ENCODE assay signal across 25 mouse cellular contexts in genomic region chr1:85962081-85962480, GRCm38 (mm10). TPM values are rescaled to one million over a fixed set of nuclear protein-coding genes. Genes with fewer than 3 reads are reported as not detected.
DNase-seq lines count a peak whose midpoint lies in the region; ATAC-seq and TF ChIP-seq lines count a peak whose summit lies in the region.
"Had no signal": no experiment of that assay in that cellular context is flagged by ENCODE, and none has a peak within 500 bp of the region (broad histone marks: within the 10 kb centered on the region; RNA-seq: fewer than 3 reads in every experiment).

No protein-coding gene starts in this region.

- H3K9ac ChIP-seq in lung, postnatal 0 days (replicated peaks; ENCODE audit: low read depth): no peak overlapping the region
- H3K9ac ChIP-seq in hindbrain, embryonic 11.5 days (ENCODE audit: low read depth, low read length): no peak overlapping the region
- H3K9ac ChIP-seq in stomach, postnatal 0 days (ENCODE audit: low read length): no peak overlapping the region
- H3K9ac ChIP-seq: hindbrain, embryonic 15.5 days; limb, embryonic 15.5 days; liver, postnatal 0 days; midbrain, embryonic 13.5 days; stomach, embryonic 15.5 days had no signal

- no peak overlapping the region for H3K4me3 ChIP-seq in lung, postnatal 0 days (ENCODE audit: low read depth, low read length)
- H3K4me3 ChIP-seq in hindbrain, embryonic 11.5 days (ENCODE audit: low read depth, low read length): no peak overlapping the region
- no peak overlapping the region for H3K4me3 ChIP-seq in stomach, postnatal 0 days (ENCODE audit: low read depth, low read length)
- H3K4me3 ChIP-seq: hindbrain, embryonic 15.5 days; limb, embryonic 15.5 days; midbrain, embryonic 13.5 days; myocyte; stomach, embryonic 15.5 days had no signal

- no peak overlapping the region for H3K27ac ChIP-seq in lung, postnatal 0 days (ENCODE audit: low read length)
- H3K27ac ChIP-seq in hindbrain, embryonic 11.5 days (ENCODE audit: low read depth, low read length): no peak overlapping the region
- H3K27ac ChIP-seq in stomach, postnatal 0 days (replicated peaks): no peak overlapping the region
- H3K27ac ChIP-seq: hindbrain, embryonic 15.5 days; limb, embryonic 15.5 days; macrophage; midbrain, embryonic 13.5 days; stomach, embryonic 15.5 days had no signal

- no peak for TF ChIP-seq CTCF in lung, postnatal 0 days (IDR thresholded peaks at IDR 0.05)
- no peak for TF ChIP-seq CTCF in stomach, postnatal 0 days (IDR thresholded peaks at IDR 0.05; ENCODE audit: low read depth)

- no peak for ATAC-seq in lung, postnatal 0 days
- peak; percentile 59 for ATAC-seq in CD4-positive, CD25-positive, alpha-beta regulatory T cell, adult 4 months
- ATAC-seq in hindbrain, embryonic 11.5 days (ENCODE audit: low FRiP score): no peak
- ATAC-seq in stomach, postnatal 0 days (ENCODE audit: low FRiP score, low TSS enrichment): no peak
- ATAC-seq: liver, postnatal 0 days; midbrain, embryonic 13.5 days had no signal

- no peaks in the 10 kb centered on the region for H3K27me3 ChIP-seq in lung, postnatal 0 days (replicated peaks; ENCODE audit: insufficient read depth, low read length)
- H3K27me3 ChIP-seq in hindbrain, embryonic 11.5 days (ENCODE audit: control insufficient read depth, insufficient read depth, low read length): no peaks in the 10 kb centered on the region
- H3K27me3 ChIP-seq in stomach, postnatal 0 days (ENCODE audit: control insufficient read depth, insufficient read depth, low read length): no peaks in the 10 kb centered on the region
- H3K27me3 ChIP-seq: hindbrain, embryonic 15.5 days; limb, embryonic 15.5 days; midbrain, embryonic 13.5 days; stomach, embryonic 15.5 days had no signal

- H3K9me3 ChIP-seq in lung, postnatal 0 days (ENCODE audit: low read length): no peaks in the 10 kb centered on the region
- no peaks in the 10 kb centered on the region for H3K9me3 ChIP-seq in hindbrain, embryonic 11.5 days (ENCODE audit: control insufficient read depth, low read length)
- no peaks in the 10 kb centered on the region for H3K9me3 ChIP-seq in stomach, postnatal 0 days (ENCODE audit: control insufficient read depth, low read length)
- H3K9me3 ChIP-seq: G1E; hindbrain, embryonic 15.5 days; limb, embryonic 15.5 days; midbrain, embryonic 13.5 days; stomach, embryonic 15.5 days had no signal

- 54% methylated on average over 3 of the region's 3 CpGs for WGBS in lung, postnatal 0 days
- 82% methylated on average over 3 of the region's 3 CpGs for WGBS in hindbrain, embryonic 11.5 days
- WGBS in stomach, postnatal 0 days: 70% methylated on average over 3 of the region's 3 CpGs

- peaks cover 5% of the 10 kb centered on the region; the same call in 1 of the 2 replicates for H3K4me1 ChIP-seq in lung, postnatal 0 days (ENCODE audit: insufficient read depth, low read depth, low read length)
- no peaks in the 10 kb centered on the region for H3K4me1 ChIP-seq in hindbrain, embryonic 11.5 days (replicated peaks; ENCODE audit: control insufficient read depth, insufficient read depth, low read length)
- H3K4me1 ChIP-seq in stomach, postnatal 0 days (replicated peaks; ENCODE audit: control insufficient read depth, insufficient read depth): no peaks in the 10 kb centered on the region; the same call in 1 of the 2 replicates

- no peaks in the 10 kb centered on the region for H3K36me3 ChIP-seq in lung, postnatal 0 days (ENCODE audit: insufficient read depth, low read length)
- no peaks in the 10 kb centered on the region for H3K36me3 ChIP-seq in hindbrain, embryonic 11.5 days (ENCODE audit: control insufficient read depth, insufficient read depth, low read length)
- H3K36me3 ChIP-seq in stomach, postnatal 0 days (ENCODE audit: control insufficient read depth, insufficient read depth, low read length): no peaks in the 10 kb centered on the region
- H3K36me3 ChIP-seq: G1E; hindbrain, embryonic 15.5 days; limb, embryonic 15.5 days; midbrain, embryonic 13.5 days; stomach, embryonic 15.5 days had no signal

- TF ChIP-seq EP300 in lung, postnatal 0 days (IDR thresholded peaks at IDR 0.05): no peak
- TF ChIP-seq EP300 in stomach, postnatal 0 days (optimal IDR thresholded peaks at IDR 0.05): no peak

- peak; percentile 10 for DNase-seq in lung, postnatal 0 days (ENCODE audit: low spot score)
- DNase-seq in lung, postnatal 10 days: no peak
- peak; percentile 73 for DNase-seq in induced T-regulatory cell, adult 2 months (ENCODE audit: low read depth)
- DNase-seq in thymus, postnatal 25 days: peak; percentile 15
- no peak for DNase-seq in left cerebral cortex, adult 9 months (ENCODE audit: low spot score in 2 of 2)
- DNase-seq in hindbrain, embryonic 11.5 days (ENCODE audit: low spot score): no peak
- no peak for DNase-seq in stomach, postnatal 0 days (ENCODE audit: low spot score)
- DNase-seq: adrenal gland, adult 2 months; cerebellum, adult 9-11 months; gastrocnemius, postnatal 14 days; kidney, adult 8-10 months; kidney, postnatal 25 days; layer of hippocampus, adult 9-11 months; liver, postnatal 0 days; right cerebral cortex, adult 18-20 months had no signal

- H3K4me2 ChIP-seq in lung, postnatal 0 days (replicated peaks; ENCODE audit: low read depth, low read length): no peak overlapping the region
- H3K4me2 ChIP-seq in hindbrain, embryonic 11.5 days (replicated peaks; ENCODE audit: low read depth, low read length): no peak overlapping the region
- no peak overlapping the region for H3K4me2 ChIP-seq in stomach, postnatal 0 days (replicated peaks; ENCODE audit: low read depth)
- H3K4me2 ChIP-seq: hindbrain, embryonic 15.5 days; limb, embryonic 15.5 days; midbrain, embryonic 13.5 days; stomach, embryonic 15.5 days had no signal

RNA-seq across cellular contexts. Expression of gene Gpr55, which starts 1.3 kb away (rescaled TPM):
- polyA plus RNA-seq in lung, postnatal 0 days (2015; fragmentation: Nextera tagmentation; extraction: Ambion mirVana): 0.14 and 0.26 TPM in 2 replicates
- polyA plus RNA-seq in CD4-positive, CD25-positive, alpha-beta regulatory T cell, adult 4 months (2017; shearing (Covaris generic)): 10 to 100 TPM in 1 of 2 experiments, 1 to 10 TPM in 1; 2.7 to 10.2 TPM
- polyA plus RNA-seq in hindbrain, embryonic 11.5 days (2014; fragmentation: Nextera tagmentation; extraction: Ambion mirVana): 0.08 TPM in 1 of 2 replicates, not detected in the other
- 0.08 and 0.16 TPM in 2 replicates for polyA plus RNA-seq in stomach, postnatal 0 days (2015; fragmentation: Nextera tagmentation; extraction: Ambion mirVana)
- polyA plus RNA-seq: embryonic facial prominence, embryonic 14.5 days; heart, postnatal 0 days; myocyte had no signal

RNA-seq across cellular contexts. Expression of gene 4933407L21Rik, which starts 33.8 kb away (rescaled TPM):
- 0.11 and 0.30 TPM in 2 replicates for polyA plus RNA-seq in lung, postnatal 0 days (2015; fragmentation: Nextera tagmentation; extraction: Ambion mirVana)
- polyA plus RNA-seq in CD4-positive, CD25-positive, alpha-beta regulatory T cell, adult 4 months (2017; shearing (Covaris generic)): 1 to 10 TPM in 1 of 2 experiments, under 1 TPM in 1; 0.47 to 1.0 TPM
- polyA plus RNA-seq in hindbrain, embryonic 11.5 days (2014; fragmentation: Nextera tagmentation; extraction: Ambion mirVana): 0.46 and 0.60 TPM in 2 replicates
- 0.16 and 0.18 TPM in 2 replicates for polyA plus RNA-seq in stomach, postnatal 0 days (2015; fragmentation: Nextera tagmentation; extraction: Ambion mirVana)
- polyA plus RNA-seq: adrenal gland, adult 2 months; G1E; heart, postnatal 0 days; macrophage; myocyte had no signal

RNA-seq across cellular contexts. Expression of gene Spata3, which starts 54.5 kb away (rescaled TPM):
- not detected in 2 replicates for polyA plus RNA-seq in lung, postnatal 0 days (2015; fragmentation: Nextera tagmentation; extraction: Ambion mirVana)
- not detected for polyA plus RNA-seq in CD4-positive, CD25-positive, alpha-beta regulatory T cell, adult 4 months (2017; shearing (Covaris generic))
- polyA plus RNA-seq in hindbrain, embryonic 11.5 days (2014; fragmentation: Nextera tagmentation; extraction: Ambion mirVana): not detected in 2 replicates
- not detected in 2 replicates for polyA plus RNA-seq in stomach, postnatal 0 days (2015; fragmentation: Nextera tagmentation; extraction: Ambion mirVana)
- polyA plus RNA-seq: adrenal gland, adult 2 months; embryonic facial prominence, embryonic 14.5 days; G1E; heart, postnatal 0 days; limb, embryonic 15.5 days; macrophage; midbrain, embryonic 13.5 days; myocyte; stomach, embryonic 15.5 days had no signal

Comparison
In these comparisons a context has a peak if more than half of its experiments do, and no peak if none do; other contexts are left out.
1. DNase-seq: peak in lung, postnatal 0 days (single experiment), induced T-regulatory cell, adult 2 months (single experiment) and thymus, postnatal 25 days (single experiment); none in lung, postnatal 10 days (single experiment), left cerebral cortex, adult 9 months (0 of 2), hindbrain, embryonic 11.5 days (single experiment) and stomach, postnatal 0 days (single experiment).